Mouse (Mus musculus) brain, embryonic 14.5 days (tissue): ENCODE data around the gene Maml2. TPM values are rescaled to one million over a fixed set of nuclear protein-coding genes. Genes with fewer than 3 reads are reported as not detected.

ENCODE experiments used
- DNase-seq: peaks from one replicate; pipeline ENCODE4 v3.0.0-alpha.2; 2011; ENCODE audit warnings: low read depth
- CTCF ChIP-seq: fragments of 200-500 bp; IDR thresholded peaks from 2 replicates; pipeline ENCODE4 v1.5.1; 2012; ENCODE audit warnings: inconsistent platforms, mild to moderate bottlenecking, moderate library complexity, borderline replicate concordance; ENCODE audit not compliant: insufficient read depth, insufficient read length; ENCODE audit errors: extremely low read depth
- POLR2A ChIP-seq: fragments of 200-500 bp; IDR thresholded peaks from 2 replicates; pipeline ENCODE4 v1.6.1; 2012; ENCODE audit warnings: mild to moderate bottlenecking, inconsistent platforms, borderline replicate concordance; ENCODE audit not compliant: poor library complexity, insufficient read depth, insufficient read length, severe bottlenecking; ENCODE audit errors: extremely low read depth
- polyA plus RNA-seq: library from polyadenylated mRNA; depleted of rRNA; stranded (reverse); fragments of >200 nt; gene quantifications from 2 replicates; pipeline ENCODE4 v1.2.3, GENCODE M21; 2012

Maml2 gene
- polyA plus RNA-seq, 1 experiment, result 9.8 TPM

DNA sequence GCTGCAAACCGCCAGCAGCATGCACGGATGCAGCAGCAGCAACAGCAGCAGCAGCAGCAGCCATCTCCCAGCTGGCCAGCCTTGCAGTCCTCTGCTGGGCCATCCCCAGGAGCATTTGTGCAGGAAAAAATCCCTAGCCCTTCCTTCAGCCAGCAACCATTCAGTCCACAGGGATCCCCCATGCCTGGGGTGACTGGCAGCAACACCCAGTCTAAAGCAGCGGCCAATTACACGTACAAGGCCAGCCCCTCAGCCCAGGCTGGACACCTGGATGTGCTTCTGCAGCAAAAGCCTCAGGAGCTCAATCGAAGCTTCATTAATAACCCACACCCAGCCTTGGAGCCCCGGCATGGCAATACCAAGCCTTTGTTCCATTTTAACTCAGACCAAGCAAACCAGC lies 323.0 kb downstream of the Maml2 start:
- TF ChIP-seq POLR2A (no peak), CTCF (no peak)
- no peak for DNase-seq

DNA sequence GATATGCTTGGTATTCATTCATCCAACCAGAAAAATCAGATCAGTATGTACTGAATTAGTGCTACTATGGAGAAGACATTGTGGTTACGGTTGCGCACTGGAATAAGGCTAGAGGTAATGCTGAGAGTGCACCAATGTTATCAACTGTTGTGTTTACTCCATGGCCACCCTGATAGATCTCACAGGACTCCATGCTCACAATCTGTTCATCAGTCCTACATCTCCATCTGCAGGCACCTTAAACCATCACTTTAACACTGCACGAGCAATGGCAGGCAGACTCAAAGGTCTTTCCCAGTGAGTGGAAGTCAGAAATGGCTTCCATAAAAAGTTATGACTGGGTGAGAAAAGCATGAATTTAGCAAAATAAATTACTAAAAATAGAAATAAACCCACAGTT lies 324.2 kb downstream of the Maml2 start:
- no peak for DNase-seq
- TF ChIP-seq CTCF (no peak), POLR2A (no peak)

DNA sequence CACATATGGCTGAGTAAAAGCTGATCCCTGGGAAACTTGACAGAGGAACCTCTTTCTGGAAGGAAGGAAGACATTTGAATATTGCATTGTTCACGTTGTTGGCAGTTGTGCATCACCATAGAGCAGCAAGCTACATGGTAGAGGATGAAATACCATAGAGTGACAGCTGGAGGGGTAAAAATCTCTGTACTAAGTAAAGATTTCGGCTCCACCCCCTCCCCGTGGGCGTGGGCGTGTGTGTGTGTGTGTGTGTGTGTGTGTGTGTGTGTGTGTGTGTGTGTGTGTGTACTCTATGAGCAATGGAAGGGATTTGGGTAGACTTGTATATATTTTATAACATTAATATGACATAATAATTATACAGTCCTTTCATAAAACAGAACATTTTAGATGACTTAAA lies 324.7 kb downstream of the Maml2 start:
- no peak for TF ChIP-seq POLR2A
- no peak for TF ChIP-seq CTCF

GRCm38 (mm10) chr9:13623892-13624422 lies 326.2 kb downstream of the Maml2 start:
- DNase-seq, result no peak
- TF ChIP-seq CTCF (no peak), POLR2A (no peak)

More for the DNA sequence above, 324.7 kb downstream of the Maml2 start:
- DNase-seq, result no peak

GRCm38 (mm10) chr9:13624780-13625179 lies 327.0 kb downstream of the Maml2 start:
- DNase-seq, result no peak
- TF ChIP-seq POLR2A (no peak), CTCF (no peak)

DNA sequence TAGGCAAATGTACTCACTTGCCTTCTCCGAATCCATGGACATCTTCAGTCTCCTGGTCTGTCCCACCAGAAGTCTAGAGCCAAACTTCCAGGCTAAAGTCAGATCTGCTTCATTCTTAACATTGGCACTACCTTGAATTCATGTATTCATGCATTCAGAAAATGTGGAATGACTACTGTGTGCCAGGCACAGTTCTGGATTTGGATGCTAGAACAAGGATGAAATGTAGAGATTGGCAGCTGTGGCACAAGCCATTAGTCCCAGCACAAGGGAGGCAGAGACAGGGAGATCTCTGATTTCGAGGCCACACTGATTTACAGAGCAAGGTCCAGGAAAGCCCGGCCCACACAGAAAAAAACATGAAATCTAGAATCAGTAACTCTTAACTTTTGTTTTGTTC lies 327.5 kb downstream of the Maml2 start:
- TF ChIP-seq CTCF, result no peak
- no peak for TF ChIP-seq POLR2A
- DNase-seq, result no peak

GRCm38 (mm10) chr9:13626480-13626879 lies 328.7 kb downstream of the Maml2 start:
- DNase-seq, result no peak
- TF ChIP-seq POLR2A (no peak), CTCF (no peak)

DNA sequence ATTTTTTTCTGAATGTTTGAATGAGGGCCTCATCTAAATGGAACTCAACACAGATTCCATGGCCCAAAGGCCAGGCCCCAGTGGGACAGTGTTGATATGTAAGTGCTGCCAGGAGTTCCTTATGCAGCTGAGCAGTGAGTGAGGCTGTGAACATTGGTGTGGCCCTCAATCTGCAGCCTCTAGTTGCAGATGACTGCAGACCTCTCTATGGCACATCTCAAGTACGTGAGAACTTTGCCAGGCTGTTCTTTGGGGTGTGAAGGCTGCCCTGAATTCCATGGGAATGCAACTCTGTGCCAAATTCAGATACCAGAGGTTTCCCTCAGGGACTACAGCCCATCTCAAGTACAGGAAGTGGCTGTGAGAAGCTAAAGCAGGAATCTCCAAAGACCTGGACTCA lies 335.6 kb downstream of the Maml2 start:
- TF ChIP-seq CTCF (no peak), POLR2A (no peak)
- DNase-seq, result no peak

DNA sequence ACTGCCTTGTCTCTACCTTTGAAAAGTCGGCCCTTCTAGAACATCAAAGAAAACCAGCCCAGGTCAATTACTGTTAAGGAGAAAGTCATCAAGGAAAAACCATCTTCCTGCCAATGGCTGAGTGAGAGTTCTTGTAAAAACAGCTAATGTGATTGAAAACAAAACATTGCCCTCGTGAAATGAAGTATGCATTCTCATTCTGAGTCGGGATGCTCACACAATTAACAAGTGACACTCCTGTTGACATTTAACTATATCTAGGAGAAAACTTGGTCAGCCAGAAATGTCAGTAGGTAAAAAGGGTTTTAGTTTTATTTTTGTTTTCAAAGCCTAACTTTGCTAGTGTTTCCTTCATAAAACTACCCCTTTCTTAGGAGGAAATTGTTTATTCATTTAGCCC lies 341.9 kb downstream of the Maml2 start:
- no peak for DNase-seq
- TF ChIP-seq POLR2A (no peak), CTCF (no peak)

DNA sequence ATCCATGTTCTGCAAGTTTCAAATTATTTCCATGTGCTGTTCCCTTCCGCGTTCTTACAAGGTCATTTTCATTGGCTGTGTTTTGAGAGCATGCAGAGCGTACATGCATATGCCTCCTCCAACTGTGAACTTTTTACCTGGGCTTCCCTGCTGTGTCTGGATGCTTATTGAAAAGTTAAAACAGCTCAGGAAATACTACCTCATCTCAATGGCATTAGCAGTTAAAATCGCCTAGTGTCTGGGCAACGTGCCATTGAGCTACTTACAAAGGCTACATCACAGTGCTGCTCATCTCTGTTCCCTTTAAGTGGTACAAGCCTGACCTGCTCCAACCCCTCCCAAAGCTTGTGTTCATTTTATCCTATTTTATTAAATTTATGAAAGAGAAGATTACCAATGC lies 347.4 kb downstream of the Maml2 start:
- TF ChIP-seq POLR2A (no peak), CTCF (no peak)
- DNase-seq, result peak; percentile 73

GRCm38 (mm10) chr9:13651065-13651464 lies 353.3 kb downstream of the Maml2 start:
- no peak for TF ChIP-seq CTCF
- peak; percentile 17 for DNase-seq

- peak; percentile 12 for DNase-seq
- TF ChIP-seq CTCF (no peak), POLR2A (no peak)
Observed at GRCm38 (mm10) chr9:13651828-13652227, 354.1 kb downstream of the Maml2 start.

GRCm38 (mm10) chr9:13652389-13652877 lies 354.7 kb downstream of the Maml2 start:
- DNase-seq, result peak; percentile 66

DNA sequence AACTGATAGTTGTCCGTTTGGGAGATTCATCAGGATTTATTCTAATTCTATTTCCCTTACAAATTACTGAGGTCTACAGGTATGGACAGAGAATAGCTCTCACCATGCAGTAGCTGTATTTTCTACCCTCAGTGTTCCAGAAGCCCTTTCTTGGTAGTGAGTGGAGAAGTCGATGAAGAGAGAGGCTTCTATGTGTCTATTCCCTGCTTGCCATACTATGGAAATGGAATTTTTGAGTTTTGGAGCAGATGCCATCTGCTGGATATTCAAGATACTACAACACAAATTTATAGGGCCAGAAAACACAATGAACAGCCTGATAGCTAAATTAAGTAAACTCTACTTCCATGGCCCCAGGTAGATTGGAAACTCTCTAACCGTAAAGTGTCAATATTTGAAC lies 355.2 kb downstream of the Maml2 start:
- TF ChIP-seq CTCF, result peak; percentile 9; the same call in 1 of the 2 replicates
- TF ChIP-seq POLR2A, result no peak
- peak; percentile 86 for DNase-seq

More at GRCm38 (mm10) chr9:13652389-13652877, 354.7 kb downstream of the Maml2 start:
- TF ChIP-seq POLR2A, result no peak
- no peak for TF ChIP-seq CTCF
